Mouse (Mus musculus) left cerebral cortex, postnatal 10 days (tissue): ENCODE results near the gene Rab17. TPM values are rescaled to one million over a fixed set of nuclear protein-coding genes. Genes with fewer than 3 reads are reported as not detected.
A peak's percentile ranks its signal among the peaks of the same experiment; 100 is the strongest.

Experiments
- DNase-seq, 2 experiments: peaks; one replicate each; pipeline ENCODE4 v3.0.0; 2021 to 2022; ENCODE audit warnings: low spot score in 2 of 2, mixed read lengths in 1 of 2; ENCODE audit errors: extremely low spot score in 1 of 2
- intact Hi-C: fragments of 180-260 bp; cut with DNase I; formaldehyde crosslinking; loops from one replicate; pipeline ENCODE4 v1.15.1; 2025
- total RNA-seq, 2 experiments: library from RNA; stranded (reverse); gene quantifications; 2 replicates each; pipeline ENCODE4 v1.2.3; 2021

Rab17 gene
- total RNA-seq, 2 experiments from 2014 or later = 0.21 TPM; not detected in 1

GRCm38 (mm10) chr1:90952808-90953207 is 16.7 kb downstream of the Rab17 start, which contains the start of gene Prlh:
Gene Prlh (plus strand): TSS chr1:90953108.
- intact Hi-C loops = loop anchor here (10.0 kb wide), 2 partner anchors 108 to 898 kb away; partner anchors contain the start of gene Col6a3
- DNase-seq = no peak

GRCm38 (mm10) chr1:90951670-90952069 is 17.8 kb downstream of the Rab17 start:
- intact Hi-C loops = loop anchor here (10.0 kb wide), 2 partner anchors 107 to 897 kb away; partner anchors contain the start of gene Col6a3
- no peak for DNase-seq

GRCm38 (mm10) chr1:90949309-90949708 is 20.2 kb downstream of the Rab17 start:
- intact Hi-C loops = no loop called here
- DNase-seq = no peak

- no peak for DNase-seq
- intact Hi-C loops = no loop called here
These were observed 22.2 kb downstream of the Rab17 start for GRCm38 (mm10) chr1:90947252-90947651.

DNA sequence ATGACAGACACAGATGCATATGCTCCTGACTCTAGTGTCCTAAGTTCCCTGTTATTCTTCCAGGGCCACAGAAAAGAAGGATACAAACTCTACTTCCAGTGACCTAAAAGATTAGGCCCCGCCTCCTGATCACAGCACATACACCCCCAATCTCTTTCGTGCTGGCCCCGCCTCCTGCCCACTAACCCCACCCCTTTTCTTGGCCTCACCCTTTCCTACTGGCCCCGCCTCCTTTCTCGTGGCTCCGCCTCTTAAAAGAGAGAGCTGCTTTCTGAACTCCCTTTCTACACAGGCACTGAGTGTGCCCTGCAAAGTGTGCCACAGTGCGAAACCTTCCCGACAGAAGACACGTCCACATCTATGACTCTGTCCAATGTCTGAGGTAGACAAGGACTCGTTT is 24.3 kb downstream of the Rab17 start:
- DNase-seq = peak in 1 of 2 experiments; percentile 43
- intact Hi-C loops = no loop called here

DNA sequence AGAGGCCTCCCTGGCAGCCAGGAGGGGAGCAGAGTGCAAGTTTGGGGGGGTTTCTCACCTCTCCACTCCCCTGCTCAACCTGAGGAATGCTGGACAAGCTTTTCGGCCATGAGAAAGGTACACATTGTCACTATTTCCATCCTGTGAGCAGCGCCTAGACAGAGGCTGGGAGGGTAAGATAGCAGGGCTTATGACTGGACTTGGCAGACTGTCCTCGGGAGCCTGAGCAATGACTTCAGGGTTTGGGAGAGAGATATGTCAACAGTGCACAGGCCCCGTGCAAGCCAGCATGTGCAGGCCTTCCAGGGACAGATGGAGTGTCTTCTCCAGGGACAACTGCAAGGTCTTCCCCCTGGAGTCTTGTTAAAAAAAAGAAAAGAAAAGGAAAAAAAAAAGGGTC is 29.5 kb downstream of the Rab17 start:
- intact Hi-C loops = no loop called here

GRCm38 (mm10) chr1:90936990-90937389 is 32.5 kb downstream of the Rab17 start:
- no peak for DNase-seq
- intact Hi-C loops = no loop called here

More for the DNA sequence above, 29.5 kb downstream of the Rab17 start:
- DNase-seq = no peak

- intact Hi-C loops = no loop called here
- no peak for DNase-seq
These were observed 36.5 kb downstream of the Rab17 start for GRCm38 (mm10) chr1:90933001-90933400.

DNA sequence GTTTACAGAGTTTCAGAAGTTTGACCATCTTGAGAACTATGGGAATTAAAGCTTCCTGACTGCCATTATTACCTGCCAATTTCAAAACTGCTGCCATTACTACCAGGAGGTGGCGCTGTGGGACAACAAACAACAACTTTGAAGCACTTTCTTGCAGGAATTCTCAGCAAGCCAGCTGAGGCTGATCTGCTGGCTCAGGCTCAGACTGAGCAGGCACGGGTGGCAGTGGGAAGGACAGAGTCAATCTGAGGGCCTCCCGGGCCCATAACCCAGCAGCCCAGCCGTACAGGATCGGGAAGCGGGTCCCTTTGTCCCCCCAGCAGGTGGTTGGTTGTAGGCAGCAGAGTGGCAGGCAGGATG is 40.9 kb downstream of the Rab17 start:
- intact Hi-C loops = no loop called here
- peak; percentile 80 to 87 for DNase-seq

DNA sequence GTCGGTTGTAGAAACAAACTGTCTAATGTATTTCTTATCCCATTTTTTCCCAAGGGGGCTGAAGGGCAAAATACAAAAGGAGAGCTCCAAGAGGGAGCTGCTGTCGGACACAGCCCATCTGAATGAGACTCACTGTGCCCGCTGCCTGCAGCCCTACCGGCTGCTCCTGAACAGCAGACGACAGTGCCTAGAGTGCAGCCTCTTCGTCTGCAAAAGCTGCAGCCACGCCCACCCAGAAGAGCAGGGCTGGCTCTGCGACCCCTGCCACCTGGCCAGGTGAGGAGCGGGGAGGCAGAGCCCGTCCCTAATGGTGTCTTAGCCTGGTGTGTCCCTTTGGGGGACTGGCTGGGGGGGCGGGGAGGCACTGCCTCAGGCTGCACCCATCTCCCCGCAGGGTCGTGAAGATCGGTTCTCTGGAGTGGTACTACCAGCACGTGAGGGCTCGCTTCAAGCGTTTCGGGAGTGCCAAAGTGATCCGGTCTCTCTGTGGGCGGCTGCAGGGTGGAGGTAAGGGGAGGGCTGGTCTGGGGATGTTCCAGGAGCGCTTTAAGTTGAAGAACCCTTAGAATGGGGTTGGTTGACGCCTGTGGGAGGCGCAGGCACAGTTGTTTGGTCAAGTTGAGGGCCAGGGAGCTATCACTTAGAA is 41.4 kb downstream of the Rab17 start:
- intact Hi-C loops = no loop called here
- no peak for DNase-seq

DNA sequence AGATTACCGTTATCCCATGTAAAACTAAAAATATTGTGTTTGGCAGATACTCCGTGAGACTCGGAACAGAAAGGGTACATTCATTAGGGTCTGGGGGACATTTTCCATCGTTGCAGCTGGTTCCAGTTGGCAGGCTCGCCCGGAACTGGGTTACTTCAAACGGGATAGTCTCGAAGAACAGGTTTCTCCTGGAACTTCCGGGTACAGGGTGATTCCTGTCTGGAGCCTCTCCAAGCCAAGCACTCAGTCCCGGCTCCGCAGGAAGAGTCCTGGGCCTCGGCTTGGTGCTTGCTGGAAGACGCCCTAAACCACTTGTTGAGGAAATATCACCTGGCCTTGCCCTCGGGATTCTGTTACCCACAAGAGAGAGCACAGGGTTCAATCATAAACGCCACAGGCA is 42.2 kb downstream of the Rab17 start:
- DNase-seq = peak in 1 of 2 experiments; percentile 74
- intact Hi-C loops = no loop called here

- DNase-seq = peak in 1 of 2 experiments; percentile 50
- intact Hi-C loops = no loop called here
These were observed 43.4 kb downstream of the Rab17 start for GRCm38 (mm10) chr1:90926030-90926429.

GRCm38 (mm10) chr1:90921687-90922086 is 47.8 kb downstream of the Rab17 start:
- DNase-seq = no peak
- intact Hi-C loops = no loop called here

DNA sequence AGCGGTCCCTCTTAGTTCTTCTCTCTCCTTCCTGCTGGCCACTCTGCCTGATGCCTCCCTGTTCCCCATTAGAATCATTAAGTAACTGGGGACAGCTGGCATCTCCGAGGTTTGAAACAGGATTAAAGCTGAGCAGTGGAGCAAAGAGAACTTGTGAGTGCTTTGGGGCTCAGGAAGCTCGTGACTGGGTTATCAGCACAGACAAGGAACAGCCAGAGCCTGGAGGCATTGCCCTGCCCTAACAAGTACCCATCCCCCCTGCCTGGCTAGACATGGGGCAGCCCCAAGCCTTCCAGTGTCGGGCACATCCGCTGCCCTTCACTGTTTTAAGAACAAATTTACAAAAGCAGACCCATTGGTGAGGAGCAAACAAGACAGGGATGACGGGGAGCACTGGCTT is 52.0 kb downstream of the Rab17 start:
- no peak for DNase-seq
- intact Hi-C loops = no loop called here

DNA sequence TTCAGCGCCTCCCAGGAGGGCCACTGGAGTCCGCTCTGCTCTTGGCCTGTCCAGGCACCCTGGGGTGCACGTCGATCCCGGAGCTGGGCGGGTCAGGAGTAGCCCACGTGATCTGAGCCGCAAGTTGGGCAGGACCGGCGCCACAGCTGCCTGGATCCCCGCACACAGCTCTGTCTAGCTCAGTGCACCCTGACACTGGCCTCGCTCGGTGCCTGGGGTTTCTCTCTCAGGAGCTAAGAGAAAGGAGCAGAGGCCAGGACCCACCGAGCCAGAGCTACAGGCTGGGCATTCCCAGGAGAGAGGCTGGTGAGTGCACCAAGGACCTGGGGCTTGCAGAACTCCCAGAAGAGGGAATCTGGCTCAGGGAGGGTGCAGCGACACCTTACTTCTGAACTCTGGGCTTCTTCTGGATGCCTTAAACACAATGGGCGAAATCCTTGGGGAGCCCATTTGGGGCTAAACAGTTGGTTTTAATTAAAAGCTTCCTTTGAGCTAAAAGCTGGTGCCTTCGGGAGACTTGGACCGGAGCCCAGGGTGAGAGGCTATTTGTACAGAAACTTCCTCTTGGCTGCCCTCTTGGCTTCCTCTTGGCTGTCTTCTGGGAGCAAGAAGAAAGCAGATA is 54.4 kb downstream of the Rab17 start, which contains the start of gene Mlph:
Gene Mlph (plus strand): TSS at position 138 of the 622 bp plus-strand sequence.
- intact Hi-C loops = no loop called here
- DNase-seq = peak in 1 of 2 experiments; percentile 81

- intact Hi-C loops = no loop called here
- DNase-seq = no peak
These were observed 56.2 kb downstream of the Rab17 start for GRCm38 (mm10) chr1:90913231-90913630.

- DNase-seq = peak in 1 of 2 experiments; percentile 64
- intact Hi-C loops = no loop called here
These were observed 59.8 kb downstream of the Rab17 start for GRCm38 (mm10) chr1:90909631-90910152.

DNA sequence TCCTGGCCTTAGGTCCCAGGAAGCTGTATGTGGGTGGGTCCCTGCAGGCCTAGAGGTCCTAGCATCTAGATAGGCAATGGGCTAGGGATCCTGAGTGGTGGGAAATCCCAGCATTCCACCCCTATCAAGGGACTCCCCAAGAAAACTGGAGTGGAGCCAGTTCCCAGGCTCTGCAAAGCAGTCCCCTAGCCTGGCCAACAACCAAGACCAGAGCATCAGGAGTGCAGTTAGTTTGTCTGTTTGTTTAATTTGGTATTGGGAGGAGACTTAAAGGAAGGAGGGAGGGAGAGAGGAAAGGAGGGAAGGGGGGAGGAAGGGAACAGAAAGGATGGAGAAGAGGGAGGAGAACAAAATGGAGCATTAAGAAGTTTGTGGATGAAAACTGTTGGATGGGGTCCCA is 60.3 kb downstream of the Rab17 start:
- intact Hi-C loops = no loop called here
- peak in 1 of 2 experiments; percentile 81 for DNase-seq
